Mouse (Mus musculus) cerebellum, adult 2 months (tissue): Measurements from ENCODE around the gene Sephs2.

Experiments used
- CTCF ChIP-seq: fragments of 200-500 bp; IDR thresholded peaks from 2 replicates; pipeline ENCODE4 v1.5.1; 2011; ENCODE audit warnings: low read depth, mild to moderate bottlenecking, control low read depth, low read length, moderate library complexity, borderline replicate concordance; ENCODE audit not compliant: insufficient read depth
- POLR2A ChIP-seq: fragments of 200-500 bp; IDR thresholded peaks from 2 replicates; pipeline ENCODE4 v1.6.1; 2011; ENCODE audit warnings: low read length, control low read depth, borderline replicate concordance; ENCODE audit not compliant: insufficient read depth

GRCm38 (mm10) chr7:127278311-127278710, 4.5 kb upstream of the Sephs2 start:
- no peak for TF ChIP-seq CTCF
- TF ChIP-seq POLR2A, result no peak
